Mouse (Mus musculus): ENCODE data around the gene Ugt1a7c. TPM values are rescaled to one million over a fixed set of nuclear protein-coding genes. Genes with fewer than 3 reads are reported as not detected.

Ugt1a7c gene
- polyA plus RNA-seq, 1 experiment from 2014 or later: 57.4 TPM

DNA sequence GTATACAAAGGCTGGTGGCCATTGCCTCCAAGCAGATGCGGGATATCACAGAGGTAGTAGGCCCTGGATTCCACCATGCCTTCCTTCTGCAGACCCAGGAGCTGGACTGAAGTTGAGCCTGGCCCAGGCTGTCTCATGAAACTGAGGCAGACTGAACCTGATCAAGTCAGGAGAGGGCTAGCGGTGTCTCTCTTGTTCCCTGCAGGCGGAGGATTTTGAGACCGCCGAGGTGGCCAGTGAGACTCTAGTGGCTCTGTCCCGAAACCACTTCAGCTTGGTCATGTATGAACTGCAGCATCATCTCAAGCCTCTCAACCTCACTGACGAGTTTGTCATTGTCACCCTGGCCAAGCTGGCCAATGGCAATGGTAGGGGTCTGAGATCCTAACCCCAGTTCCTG, 135.6 kb downstream of the Ugt1a7c start:
- Histone ChIP-seq H3K4me3 (ENCODE audit: low read depth, low read length) (no peak overlapping the region), H3K27ac (ENCODE audit: low read depth, low read length) (no peak overlapping the region), H3K4me2 (replicated peaks; ENCODE audit: low read depth) (no peak overlapping the region), H3K9me3 (ENCODE audit: control insufficient read depth) (peaks cover 60% of the 10 kb centered on the region), H3K4me1 (replicated peaks; ENCODE audit: control insufficient read depth, insufficient read depth, low read length) (no peaks in the 10 kb centered on the region), H3K27me3 (replicated peaks; ENCODE audit: control insufficient read depth, insufficient read depth, low read length) (no peaks in the 10 kb centered on the region), H3K36me3 (ENCODE audit: control insufficient read depth, insufficient read depth) (no peaks in the 10 kb centered on the region), H3K9ac (ENCODE audit: low read depth, low read length) (no peak overlapping the region)
- 71% methylated on average over 7 of the region's 7 CpGs for WGBS
- no peak for ATAC-seq
- no peak for TF ChIP-seq CTCF (IDR thresholded peaks at IDR 0.05; ENCODE audit: low read depth)

DNA sequence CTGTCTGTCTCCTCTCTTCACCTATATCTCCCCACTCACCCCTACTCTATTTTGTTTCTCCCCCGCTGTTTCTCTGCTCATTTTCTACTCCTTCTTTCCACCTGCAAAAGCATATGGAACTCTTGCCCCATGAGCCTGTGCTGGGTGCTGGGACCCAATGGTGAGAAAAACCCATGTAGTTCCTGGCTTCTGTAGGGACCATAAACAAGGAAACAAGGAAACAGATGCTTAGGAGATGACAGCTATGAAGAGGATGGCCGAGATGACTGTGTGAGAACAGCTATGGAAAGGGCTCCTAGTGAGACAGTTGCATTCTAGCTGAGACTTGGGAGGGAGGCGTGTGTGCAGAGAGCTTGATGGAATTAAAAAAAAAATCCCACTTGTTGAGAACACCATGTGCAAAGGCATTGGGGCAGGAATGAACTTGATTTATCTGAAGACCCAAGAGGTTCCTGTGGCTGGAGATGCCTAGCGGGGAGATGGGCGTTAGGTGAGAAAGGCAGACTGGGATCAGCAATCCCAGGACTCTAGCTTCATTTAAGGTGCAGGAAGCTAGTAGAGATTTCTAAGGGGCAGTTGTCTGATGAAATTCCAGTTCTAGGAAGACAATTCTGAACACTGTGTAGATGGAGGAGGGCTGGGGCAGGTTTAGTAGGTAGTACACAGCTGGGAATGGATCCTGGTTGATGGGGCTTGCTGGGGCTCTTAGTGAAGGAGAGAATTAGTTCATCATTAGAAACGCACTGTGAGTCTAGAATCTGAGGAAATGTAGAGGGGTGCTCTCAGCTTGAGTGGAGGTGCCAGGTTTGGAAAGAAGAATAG, 136.3 kb downstream of the Ugt1a7c start:
- Histone ChIP-seq H3K4me2 (replicated peaks; ENCODE audit: low read depth) (no peak overlapping the region), H3K4me1 (replicated peaks; ENCODE audit: control insufficient read depth, insufficient read depth, low read length) (no peaks in the 10 kb centered on the region), H3K9me3 (ENCODE audit: control insufficient read depth) (peaks cover 56% of the 10 kb centered on the region), H3K36me3 (ENCODE audit: control insufficient read depth, insufficient read depth) (no peaks in the 10 kb centered on the region), H3K27me3 (replicated peaks; ENCODE audit: control insufficient read depth, insufficient read depth, low read length) (no peaks in the 10 kb centered on the region), H3K9ac (ENCODE audit: low read depth, low read length) (no peak overlapping the region), H3K4me3 (ENCODE audit: low read depth, low read length) (no peak overlapping the region), H3K27ac (ENCODE audit: low read depth, low read length) (no peak overlapping the region)
- 76% methylated on average over 6 of the region's 6 CpGs for WGBS
- TF ChIP-seq CTCF (IDR thresholded peaks at IDR 0.05; ENCODE audit: low read depth): no peak
- ATAC-seq: no peak

DNA sequence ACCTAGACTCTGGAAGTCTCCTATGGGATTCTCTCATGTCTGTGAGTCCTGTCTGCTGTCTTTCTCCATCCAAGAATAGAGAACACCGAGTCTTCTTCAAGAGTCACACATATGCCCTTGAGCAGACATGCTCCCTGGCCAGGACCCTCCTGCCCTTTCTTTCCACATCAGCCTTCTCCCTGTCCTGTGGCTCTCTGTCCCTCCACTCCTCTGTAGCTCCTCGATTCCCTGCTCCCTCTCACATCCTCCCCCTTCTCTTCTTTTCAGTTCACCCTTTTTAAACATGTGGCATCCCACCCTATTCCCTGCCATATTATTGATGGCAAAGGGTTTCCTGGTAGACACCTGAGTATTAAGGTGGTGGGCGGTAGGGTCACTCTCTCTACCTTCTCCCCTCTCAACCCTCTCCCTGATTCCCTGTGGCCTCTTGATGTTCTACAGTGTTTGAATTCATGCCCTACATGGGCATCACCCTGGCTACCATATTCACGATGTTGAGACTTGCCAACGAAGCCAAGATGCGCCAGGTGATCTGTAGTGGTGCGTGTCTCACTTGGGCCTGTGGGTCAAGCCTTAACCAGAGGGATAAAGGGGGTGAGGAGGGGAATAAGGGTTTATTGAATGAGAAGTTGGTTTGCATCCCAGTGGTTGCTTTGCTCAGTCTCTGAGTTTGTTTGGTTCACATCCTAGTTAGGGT, 137.1 kb downstream of the Ugt1a7c start:
- H3K4me3 ChIP-seq (ENCODE audit: low read depth, low read length): no peak overlapping the region
- H3K4me1 ChIP-seq (replicated peaks; ENCODE audit: control insufficient read depth, insufficient read depth, low read length): no peaks in the 10 kb centered on the region
- no peaks in the 10 kb centered on the region for H3K36me3 ChIP-seq (ENCODE audit: control insufficient read depth, insufficient read depth)
- H3K27ac ChIP-seq (ENCODE audit: low read depth, low read length): no peak overlapping the region
- WGBS: 63% methylated on average over 7 of the region's 7 CpGs
- no peaks in the 10 kb centered on the region for H3K27me3 ChIP-seq (replicated peaks; ENCODE audit: control insufficient read depth, insufficient read depth, low read length)
- H3K4me2 ChIP-seq (replicated peaks; ENCODE audit: low read depth): no peak overlapping the region
- peaks cover 49% of the 10 kb centered on the region for H3K9me3 ChIP-seq (ENCODE audit: control insufficient read depth)
- TF ChIP-seq CTCF (IDR thresholded peaks at IDR 0.05; ENCODE audit: low read depth): no peak
- ATAC-seq: no peak
- no peak overlapping the region for H3K9ac ChIP-seq (ENCODE audit: low read depth, low read length)

DNA sequence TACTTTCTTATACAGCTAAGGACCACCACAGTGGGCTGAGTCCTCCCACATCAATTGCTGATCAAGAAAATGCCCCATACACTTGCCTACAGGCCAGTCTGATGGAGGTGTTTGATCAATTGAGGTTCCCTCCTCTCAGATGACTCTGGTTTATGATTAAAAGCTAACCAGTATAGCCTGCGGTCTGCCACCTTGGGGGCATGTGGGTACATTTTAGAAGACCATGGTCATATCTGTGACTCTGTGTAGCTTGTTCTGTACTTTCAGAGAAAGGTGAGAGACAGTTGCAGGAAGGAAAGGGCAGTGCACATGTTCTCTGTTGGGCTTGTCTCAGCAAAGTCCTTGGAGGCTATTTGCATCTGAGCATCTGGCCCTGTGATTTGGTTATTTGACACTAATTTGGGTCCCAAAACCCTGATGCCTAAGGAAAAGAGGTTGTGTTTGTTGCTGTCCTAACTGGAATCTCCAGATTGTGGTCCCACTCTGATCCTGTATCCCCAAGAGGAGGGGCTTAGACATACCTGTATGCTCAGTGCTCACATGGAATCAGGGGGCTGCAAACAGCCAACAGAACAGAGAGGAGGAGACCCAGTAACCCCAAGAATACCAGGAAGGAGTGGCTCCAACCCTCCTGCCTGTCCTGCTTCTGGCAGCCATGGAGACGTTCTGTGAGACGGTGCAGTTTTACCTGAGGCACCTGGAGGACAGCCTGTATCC, 138.0 kb downstream of the Ugt1a7c start:
- no peak for TF ChIP-seq CTCF (IDR thresholded peaks at IDR 0.05; ENCODE audit: low read depth)
- Histone ChIP-seq H3K4me3 (ENCODE audit: low read depth, low read length) (no peak overlapping the region), H3K9me3 (ENCODE audit: control insufficient read depth) (peaks cover 51% of the 10 kb centered on the region), H3K4me2 (replicated peaks; ENCODE audit: low read depth) (no peak overlapping the region), H3K36me3 (ENCODE audit: control insufficient read depth, insufficient read depth) (no peaks in the 10 kb centered on the region), H3K27me3 (replicated peaks; ENCODE audit: control insufficient read depth, insufficient read depth, low read length) (no peaks in the 10 kb centered on the region), H3K27ac (ENCODE audit: low read depth, low read length) (no peak overlapping the region), H3K4me1 (replicated peaks; ENCODE audit: control insufficient read depth, insufficient read depth, low read length) (no peaks in the 10 kb centered on the region), H3K9ac (ENCODE audit: low read depth, low read length) (no peak overlapping the region)
- WGBS: 56% methylated on average over 3 of the region's 3 CpGs
- no peak for ATAC-seq

DNA sequence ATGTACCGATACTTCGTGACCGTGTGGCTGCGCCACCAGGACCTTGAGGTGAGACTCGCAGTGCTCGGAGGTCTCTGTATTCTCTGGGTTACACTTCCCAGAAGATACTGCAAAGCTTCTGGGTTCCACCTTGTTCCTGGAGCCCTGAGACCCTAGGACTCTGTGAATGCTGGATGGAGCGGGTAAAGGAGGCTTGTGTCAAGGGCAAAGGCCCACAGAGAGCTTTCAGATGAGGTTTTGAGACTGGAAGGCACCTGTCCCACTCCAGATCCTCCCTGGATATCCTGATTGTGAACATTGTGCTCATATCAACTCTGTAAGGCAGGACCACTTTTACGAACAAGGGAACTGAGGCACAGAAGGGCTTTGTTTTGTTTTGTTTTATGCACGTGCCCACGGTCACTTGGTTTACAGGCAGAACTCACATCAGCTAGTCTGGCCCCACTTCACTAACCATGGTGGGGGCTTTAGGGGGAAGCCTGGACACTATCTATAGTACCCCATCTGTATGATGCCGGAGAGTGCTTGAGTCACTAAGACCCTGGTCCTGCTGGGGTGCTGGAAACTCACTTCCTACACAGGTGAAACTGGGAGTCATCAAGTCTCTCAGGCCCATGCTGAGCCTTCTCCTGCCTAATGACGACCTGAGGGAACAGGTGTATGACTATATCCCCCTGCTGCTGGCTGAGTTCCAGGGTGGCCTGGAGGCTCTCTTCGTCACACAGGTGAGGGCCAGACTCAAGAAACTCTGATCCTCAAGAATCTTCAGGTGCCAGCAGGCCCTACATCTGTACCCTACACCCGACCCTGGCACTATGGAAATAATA, 138.8 kb downstream of the Ugt1a7c start:
- peaks cover 52% of the 10 kb centered on the region for H3K9me3 ChIP-seq (ENCODE audit: control insufficient read depth)
- H3K36me3 ChIP-seq (ENCODE audit: control insufficient read depth, insufficient read depth): no peaks in the 10 kb centered on the region
- H3K4me2 ChIP-seq (replicated peaks; ENCODE audit: low read depth): no peak overlapping the region
- H3K4me3 ChIP-seq (ENCODE audit: low read depth, low read length): no peak overlapping the region
- H3K4me1 ChIP-seq (replicated peaks; ENCODE audit: control insufficient read depth, insufficient read depth, low read length): no peaks in the 10 kb centered on the region
- ATAC-seq: no peak
- 67% methylated on average over 14 of the region's 14 CpGs for WGBS
- no peaks in the 10 kb centered on the region for H3K27me3 ChIP-seq (replicated peaks; ENCODE audit: control insufficient read depth, insufficient read depth, low read length)
- no peak overlapping the region for H3K27ac ChIP-seq (ENCODE audit: low read depth, low read length)
- H3K9ac ChIP-seq (ENCODE audit: low read depth, low read length): no peak overlapping the region
- no peak for TF ChIP-seq CTCF (IDR thresholded peaks at IDR 0.05; ENCODE audit: low read depth)
